Mouse (Mus musculus) spleen, adult 2 months (tissue): ENCODE measurements around the gene Ube2v1.

ENCODE experiments used
- CTCF ChIP-seq: fragments of 200-500 bp; IDR thresholded peaks from 2 replicates; pipeline ENCODE4 v1.5.1; 2011; ENCODE audit warnings: mild to moderate bottlenecking, inconsistent platforms; ENCODE audit not compliant: insufficient read depth, insufficient read length, insufficient replicate concordance; ENCODE audit errors: extremely low read depth
- POLR2A ChIP-seq: fragments of 200-500 bp; IDR thresholded peaks from 2 replicates; pipeline ENCODE4 v1.6.1; 2011; ENCODE audit warnings: low read depth, low read length, inconsistent platforms

DNA sequence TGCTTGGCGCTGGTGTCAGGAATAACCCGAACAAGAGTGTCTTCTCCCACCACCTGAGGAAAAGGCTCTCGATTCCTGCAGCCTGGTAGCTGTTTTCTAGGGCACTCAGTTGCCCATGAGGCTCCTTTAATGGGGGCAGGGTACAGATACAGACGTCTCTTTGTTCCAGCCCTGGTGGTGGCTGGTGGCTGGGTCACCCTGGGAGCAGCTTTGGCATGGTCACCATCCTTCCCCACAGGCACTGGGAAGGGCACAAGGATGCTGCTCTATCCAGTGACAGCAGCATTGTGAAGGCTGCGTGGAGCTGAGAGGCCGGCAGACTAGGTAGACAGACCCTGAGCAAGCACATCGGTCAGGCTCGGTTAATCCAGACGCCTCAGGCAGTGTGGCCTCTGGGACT is 19.7 kb upstream of the Ube2v1 start:
- TF ChIP-seq CTCF (no peak), POLR2A (no peak)
